Mouse (Mus musculus): ENCODE measurements around the gene Nova2. TPM values are rescaled to one million over a fixed set of nuclear protein-coding genes. Genes with fewer than 3 reads are reported as not detected.

Nova2 gene
- total RNA-seq (2021), result 1 to 10 TPM; 2.6 to 3.3 TPM
- long read RNA-seq, experiment 1, partial matches to known transcripts, result 0 of 2 reads
- long read RNA-seq, experiment 1, other reads (novel, unspliced or antisense), result 2 of 2 reads
- long read RNA-seq, experiment 2, full-length matches to known transcripts, result 2 of 3 reads
- long read RNA-seq, experiment 2, partial matches to known transcripts, result 0 of 3 reads
- long read RNA-seq, experiment 2, other reads (novel, unspliced or antisense), result 1 of 3 reads

DNA sequence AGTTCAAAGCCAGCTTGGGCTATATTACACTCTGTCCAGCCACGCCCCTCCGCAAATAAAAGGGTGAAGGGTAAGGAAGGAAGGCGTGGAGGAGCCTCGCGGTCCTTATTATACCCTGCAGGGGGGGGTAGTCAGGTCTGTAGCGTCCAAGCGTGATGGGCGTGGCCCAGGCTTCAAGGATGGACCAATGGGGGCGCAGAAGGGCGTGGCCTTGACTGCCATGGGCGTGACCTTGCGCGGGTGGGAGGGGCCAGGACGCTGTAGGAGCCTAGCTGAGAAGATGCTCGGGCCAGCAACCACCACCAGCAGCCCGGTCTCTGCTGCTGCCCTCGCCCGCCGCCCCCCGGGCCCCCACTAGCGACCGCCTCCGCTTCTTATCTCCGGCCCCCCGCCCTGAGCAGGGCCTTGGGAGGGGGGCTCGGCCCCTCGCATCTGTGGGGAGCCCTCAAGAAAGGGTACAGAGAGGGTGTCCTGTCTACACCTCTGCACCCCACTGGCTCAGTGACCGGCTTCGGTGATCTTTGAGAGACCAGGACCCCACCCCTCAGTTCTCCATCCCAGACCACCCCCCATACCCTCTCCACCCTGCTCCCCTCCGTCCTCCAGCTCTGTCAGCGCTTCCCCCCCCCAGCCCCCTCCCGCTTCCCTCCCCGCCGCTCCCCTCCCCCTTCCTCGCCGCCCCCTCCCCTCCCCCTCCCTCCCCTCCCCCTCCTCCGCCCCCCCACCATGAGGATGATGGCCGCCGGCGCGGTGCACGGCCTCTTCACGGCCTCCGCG is at the start of gene Nova2:
Gene Nova2 (plus strand): TSS at position 727 of the 777 bp plus-strand sequence.
- intact Hi-C loops (cut with DNase I; ENCODE audit: low total_unique reads), result no loop called here
- peak; percentile 77 for DNase-seq

GRCm38 (mm10) chr7:18878691-18879090 is 47.0 kb upstream of the Nova2 start:
- intact Hi-C loops (cut with DNase I; ENCODE audit: low total_unique reads), result loop anchor here (5.0 kb wide), 1 partner anchor 46 kb away; no protein-coding TSS in a partner anchor
- DNase-seq, result no peak

GRCm38 (mm10) chr7:18883991-18884744 is 41.5 kb upstream of the Nova2 start:
- intact Hi-C loops (cut with DNase I; ENCODE audit: low total_unique reads), result no loop called here
- DNase-seq, result no peak

DNA sequence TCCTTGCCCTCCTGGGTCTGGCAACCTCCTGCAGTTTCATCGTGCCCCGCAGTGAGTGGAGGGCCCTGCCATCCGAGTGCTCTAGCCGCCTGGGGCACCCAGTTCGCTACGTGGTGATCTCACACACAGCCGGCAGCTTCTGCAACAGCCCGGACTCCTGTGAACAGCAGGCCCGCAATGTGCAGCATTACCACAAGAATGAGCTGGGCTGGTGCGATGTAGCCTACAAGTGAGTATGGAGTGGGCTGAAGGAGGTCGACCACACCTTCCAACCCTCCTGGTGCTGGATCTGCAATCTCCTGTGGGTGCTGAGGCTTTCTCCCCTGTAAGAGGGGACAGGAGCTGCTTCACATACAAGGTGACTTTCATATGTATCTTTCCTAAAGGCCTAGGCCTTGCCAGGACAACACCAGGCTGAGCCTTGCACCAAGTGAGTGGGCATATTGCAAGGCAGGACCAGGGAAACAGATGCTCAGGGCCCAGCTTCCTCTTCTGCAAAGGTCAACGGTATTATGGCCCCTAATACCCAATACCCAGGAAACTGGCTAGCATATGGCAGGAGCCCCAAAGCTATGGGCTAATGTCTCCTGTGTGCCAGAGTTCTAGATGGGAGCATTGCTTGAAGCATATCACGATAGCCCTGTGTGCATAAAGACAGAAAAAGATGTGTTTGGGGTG is 40.8 kb upstream of the Nova2 start:
- no peak for DNase-seq
- intact Hi-C loops (cut with DNase I; ENCODE audit: low total_unique reads), result no loop called here

GRCm38 (mm10) chr7:18886963-18887362 is 38.7 kb upstream of the Nova2 start:
- intact Hi-C loops (cut with DNase I; ENCODE audit: low total_unique reads), result no loop called here
- no peak for DNase-seq

DNA sequence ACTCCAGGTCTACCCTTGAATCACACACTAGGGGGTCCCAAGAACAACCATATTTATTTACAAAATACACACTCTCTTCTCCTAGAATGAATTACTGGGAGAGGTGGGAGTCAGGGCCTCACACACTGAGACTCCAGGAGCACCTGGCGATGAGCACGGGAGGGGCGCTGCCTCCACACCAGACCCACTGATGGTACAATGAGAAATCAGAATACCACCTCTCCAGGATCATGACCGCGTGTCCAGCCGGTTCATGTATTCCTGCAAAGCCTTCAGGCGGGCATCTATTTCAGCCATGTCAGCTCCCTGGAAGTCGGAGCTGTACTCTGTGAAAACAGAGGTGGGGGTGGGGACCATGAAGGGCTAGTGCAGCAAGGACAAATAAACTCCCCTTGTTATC is 34.8 kb upstream of the Nova2 start:
- intact Hi-C loops (cut with DNase I; ENCODE audit: low total_unique reads), result no loop called here
- no peak for DNase-seq

DNA sequence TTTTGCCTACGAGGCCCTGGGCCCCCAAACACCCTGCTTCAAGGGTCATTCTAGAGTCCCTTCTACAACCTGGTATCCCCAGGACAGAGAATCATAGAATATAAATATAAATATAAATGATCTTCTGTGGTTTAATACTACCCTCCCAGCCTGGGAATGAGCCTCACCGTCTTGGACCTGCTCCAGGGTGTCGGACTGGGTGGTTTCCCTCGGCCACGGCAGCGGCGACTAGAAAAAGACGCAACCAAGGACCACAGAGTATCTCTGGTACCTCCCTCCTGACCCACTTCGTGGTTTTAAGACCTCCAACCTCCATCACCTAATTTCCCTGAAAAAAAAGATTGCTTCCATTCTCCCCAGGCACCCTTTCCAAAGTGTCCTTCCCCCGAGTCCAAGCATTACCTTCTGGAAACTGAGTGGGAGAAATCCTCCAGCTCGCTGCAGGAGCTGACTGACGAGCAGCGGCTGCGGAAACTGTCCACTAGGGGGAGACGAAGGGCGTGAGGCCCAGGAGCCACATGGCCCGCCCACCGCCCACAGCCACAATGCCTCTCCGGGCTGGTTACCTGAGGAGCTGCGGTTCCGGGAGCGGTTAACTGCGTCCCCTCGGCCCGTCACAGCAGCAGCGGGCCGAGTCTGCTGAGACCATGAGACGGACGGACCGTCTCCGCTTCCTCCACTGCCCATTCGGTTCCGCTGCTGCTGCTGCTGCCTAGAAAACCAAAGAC is 33.7 kb upstream of the Nova2 start:
- DNase-seq, result peak; percentile 84
- intact Hi-C loops (cut with DNase I; ENCODE audit: low total_unique reads), result no loop called here

DNA sequence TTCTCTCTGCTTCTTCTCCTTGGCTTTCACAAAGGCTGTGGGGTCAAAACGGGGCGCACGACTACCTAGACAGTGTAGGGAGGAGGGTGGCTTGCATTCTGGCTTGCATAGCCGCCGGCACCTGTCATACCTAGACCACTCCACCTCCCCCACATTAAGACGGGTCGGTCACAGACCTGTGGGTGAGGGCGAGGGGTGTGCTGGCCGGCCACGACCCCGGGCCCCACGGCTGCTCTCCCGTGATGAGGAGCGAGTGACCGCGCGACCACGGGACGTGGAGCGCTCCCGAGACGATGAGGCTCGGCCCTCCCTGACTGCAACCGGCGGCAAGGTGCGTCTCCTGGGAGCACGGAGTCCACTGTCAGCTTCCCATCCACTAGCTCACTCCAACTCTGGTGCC is 32.7 kb upstream of the Nova2 start:
- intact Hi-C loops (cut with DNase I; ENCODE audit: low total_unique reads), result no loop called here
- no peak for DNase-seq

DNA sequence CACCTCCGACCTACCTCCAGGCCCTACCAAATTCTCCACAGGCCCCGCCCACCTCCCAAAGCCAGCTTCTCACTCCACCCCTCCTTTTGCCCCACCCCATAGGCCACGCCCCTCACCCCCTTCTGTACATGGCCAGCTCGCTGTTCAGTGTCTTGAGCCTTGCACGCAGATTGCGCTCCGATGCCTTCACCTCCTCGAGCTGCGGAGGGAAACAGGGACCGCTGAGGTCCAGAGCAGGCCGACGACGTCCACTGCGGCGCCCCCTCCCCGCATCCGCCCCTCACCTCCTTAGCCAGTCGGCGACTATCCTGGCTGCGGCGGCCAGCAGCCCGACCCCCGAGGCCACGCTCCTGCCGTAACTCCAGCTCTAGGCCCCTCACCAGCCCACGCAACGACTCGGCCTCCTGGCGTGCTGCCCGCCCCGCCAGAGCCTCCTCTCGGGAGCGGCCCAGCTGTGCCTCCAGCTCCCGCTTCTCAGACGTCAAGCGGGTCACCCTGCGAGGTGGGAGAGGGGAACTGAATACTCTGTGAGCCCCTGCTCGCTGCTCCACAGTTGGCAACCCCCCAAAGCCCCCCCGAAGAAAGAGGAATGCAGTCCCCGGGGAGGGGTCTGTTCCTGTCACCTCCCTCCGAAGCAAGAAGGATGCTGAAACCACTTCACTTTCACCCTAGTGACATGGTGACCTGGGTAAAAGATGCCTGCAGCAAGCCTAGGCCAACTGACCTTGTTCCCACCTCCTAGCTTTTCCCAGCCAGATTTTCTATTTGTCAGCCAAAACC is 31.8 kb upstream of the Nova2 start:
- intact Hi-C loops (cut with DNase I; ENCODE audit: low total_unique reads), result no loop called here
- peak; percentile 68 for DNase-seq

GRCm38 (mm10) chr7:18896536-18896935 is 29.2 kb upstream of the Nova2 start:
- DNase-seq, result peak; percentile 57
- intact Hi-C loops (cut with DNase I; ENCODE audit: low total_unique reads), result no loop called here

DNA sequence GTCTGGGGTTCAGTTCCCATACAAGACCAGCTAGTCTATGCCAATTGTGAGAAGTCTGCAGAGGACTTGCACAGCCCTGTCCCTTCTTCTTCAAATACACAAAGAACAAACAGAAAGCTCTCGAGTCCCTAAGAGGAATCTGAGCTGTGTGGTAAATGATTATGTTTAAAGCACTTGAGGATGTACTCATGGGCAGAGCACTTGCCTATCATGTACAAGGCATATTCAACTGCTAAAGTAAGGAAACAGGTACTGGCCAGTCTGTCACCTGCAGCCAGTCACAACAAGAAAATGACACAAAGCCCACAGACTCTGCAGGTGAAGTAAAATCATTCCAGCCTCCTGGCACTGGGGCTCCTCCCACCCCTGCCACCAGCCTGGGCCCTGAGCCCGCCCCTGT is 25.2 kb upstream of the Nova2 start:
- intact Hi-C loops (cut with DNase I; ENCODE audit: low total_unique reads), result loop anchor here (5.0 kb wide), 1 partner anchor 37 kb away; no protein-coding TSS in a partner anchor

DNA sequence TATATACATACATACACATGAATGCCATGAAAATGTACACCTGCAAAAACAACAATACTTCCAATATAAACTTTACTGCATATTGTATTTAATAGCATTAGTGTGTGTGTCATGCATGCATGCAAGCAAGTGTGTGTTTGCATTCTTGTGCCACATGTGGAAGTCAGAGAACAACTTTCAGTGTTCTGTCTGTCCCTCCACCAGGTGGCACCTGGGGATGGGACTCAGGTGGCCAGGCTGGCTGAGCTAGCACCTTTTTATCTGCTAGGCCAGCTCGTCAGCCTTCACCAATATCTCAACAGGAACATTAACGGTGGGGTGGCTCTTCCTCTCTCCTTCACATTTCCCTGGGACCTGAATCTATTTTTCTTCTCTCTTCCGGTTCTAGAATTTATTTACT is 23.2 kb upstream of the Nova2 start:
- intact Hi-C loops (cut with DNase I; ENCODE audit: low total_unique reads), result loop anchor here (5.0 kb wide), 1 partner anchor 35 kb away; no protein-coding TSS in a partner anchor
- no peak for DNase-seq

More for the DNA sequence above, 25.2 kb upstream of the Nova2 start:
- DNase-seq, result no peak

- intact Hi-C loops (cut with DNase I; ENCODE audit: low total_unique reads), result loop anchor here (5.0 kb wide), 1 partner anchor 32 kb away; no protein-coding TSS in a partner anchor
- no peak for DNase-seq
Observed at GRCm38 (mm10) chr7:18904971-18905370, 20.7 kb upstream of the Nova2 start.

DNA sequence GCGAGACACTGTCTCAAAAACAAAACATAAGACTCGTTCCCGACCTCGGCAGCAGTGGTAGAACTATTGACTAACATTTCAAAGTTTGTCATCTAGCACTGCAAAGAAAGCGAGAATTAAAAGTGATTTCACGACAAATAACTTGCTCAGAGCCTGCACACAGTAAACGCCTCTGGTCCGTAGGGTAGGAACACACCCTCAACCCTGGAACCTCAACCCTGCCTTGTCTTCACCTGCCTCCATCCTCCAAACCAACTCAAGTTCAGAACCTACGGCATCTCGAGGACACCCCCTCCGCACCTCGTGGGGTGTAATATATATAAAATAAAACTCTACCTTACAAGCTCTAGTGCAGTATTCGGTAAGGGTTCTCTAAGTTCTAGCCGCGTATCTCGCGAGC is 15.9 kb upstream of the Nova2 start:
- no peak for DNase-seq
- intact Hi-C loops (cut with DNase I; ENCODE audit: low total_unique reads), result loop anchor here (10.0 kb wide), 1 partner anchor 75 kb away; the partner anchor contains the start of gene Nanos2

- intact Hi-C loops (cut with DNase I; ENCODE audit: low total_unique reads), result loop anchor here (10.0 kb wide), 1 partner anchor 74 kb away; the partner anchor contains the start of gene Nanos2
- peak; percentile 93 for DNase-seq
Observed at GRCm38 (mm10) chr7:18910241-18910831, 15.4 kb upstream of the Nova2 start, which contains the start of gene Ccdc61. Ccdc61 (minus strand) TSS chr7:18910415.

GRCm38 (mm10) chr7:18916254-18916653 is 9.4 kb upstream of the Nova2 start:
- DNase-seq, result no peak
- intact Hi-C loops (cut with DNase I; ENCODE audit: low total_unique reads), result loop anchor here (10.0 kb wide), 1 partner anchor 69 kb away; the partner anchor contains the start of gene Nanos2

DNA sequence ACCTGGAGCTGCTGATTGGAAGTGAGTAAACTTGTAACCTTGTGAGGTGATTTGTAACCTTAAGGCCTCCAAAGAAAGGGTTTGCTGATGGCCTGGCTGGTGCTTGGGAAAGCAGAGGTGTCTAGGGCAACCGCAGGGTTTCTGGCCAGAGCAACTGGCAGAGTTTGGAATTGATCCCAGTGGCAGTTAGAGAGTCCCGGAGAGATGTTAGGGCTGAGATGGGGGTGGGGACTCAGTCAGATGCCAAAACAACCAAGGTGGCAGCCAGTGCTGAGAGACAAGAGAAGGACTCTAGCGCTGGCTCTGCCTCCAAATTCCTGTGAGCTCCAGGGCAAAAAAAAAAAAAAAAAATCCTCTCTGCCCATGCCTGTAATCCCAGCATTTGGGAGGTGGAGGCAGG is 7.8 kb upstream of the Nova2 start:
- DNase-seq, result no peak
- intact Hi-C loops (cut with DNase I; ENCODE audit: low total_unique reads), result loop anchor here (10.0 kb wide), 1 partner anchor 67 kb away; the partner anchor contains the start of gene Nanos2
